Mouse (Mus musculus) hindbrain, embryonic 13.5 days (tissue): ENCODE data around the gene Rab25. TPM values are rescaled to one million over a fixed set of nuclear protein-coding genes. Genes with fewer than 3 reads are reported as not detected.
A peak's percentile ranks its signal among the peaks of the same experiment; 100 is the strongest.

Source experiments
- ATAC-seq: fragments of 200-750 bp; cut with Nextera tagmentation; 2 replicates; pipeline ENCODE4 v1.8.0; 2017; ENCODE audit warnings: moderate TSS enrichment; ENCODE audit not compliant: low FRiP score
- H3K27ac ChIP-seq: fragments of 300-500 bp; sonication (generic); 2 replicates; pipeline ENCODE4 v1.5.1; 2015; ENCODE audit warnings: inconsistent platforms, mild to moderate bottlenecking, moderate library complexity
- H3K27me3 ChIP-seq: fragments of 300-500 bp; sonication (generic); 2 replicates; pipeline ENCODE4 v1.6.1; 2015; ENCODE audit warnings: mild to moderate bottlenecking, inconsistent platforms
- H3K36me3 ChIP-seq: fragments of 300-500 bp; sonication (generic); 2 replicates; pipeline ENCODE4 v1.6.1; 2015; ENCODE audit warnings: mild to moderate bottlenecking, inconsistent platforms
- H3K4me1 ChIP-seq: fragments of 300-500 bp; sonication (generic); replicated peaks from 2 replicates; pipeline ENCODE4 v1.6.1; 2015; ENCODE audit warnings: inconsistent platforms
- H3K4me2 ChIP-seq: fragments of 300-500 bp; sonication (generic); 2 replicates; pipeline ENCODE4 v1.6.1; 2015; ENCODE audit warnings: inconsistent platforms, mild to moderate bottlenecking, moderate library complexity
- H3K4me3 ChIP-seq: fragments of 300-500 bp; sonication (generic); 2 replicates; pipeline ENCODE4 v1.5.1; 2015; ENCODE audit warnings: mild to moderate bottlenecking, inconsistent platforms
- H3K9ac ChIP-seq: fragments of 300-500 bp; sonication (generic); 2 replicates; pipeline ENCODE4 v1.6.1; 2015; ENCODE audit warnings: mild to moderate bottlenecking, inconsistent platforms
- H3K9me3 ChIP-seq: fragments of 300-500 bp; sonication (generic); 2 replicates; pipeline ENCODE4 v1.6.1; 2016; ENCODE audit warnings: inconsistent platforms
- WGBS: fragments of 180-500 bp; shearing (Covaris S2); methylation state at CpG from one replicate; pipeline ENCODE4 v1.1.7; 2015; 5-methylcytosine and 5-hydroxymethylcytosine counted together
- polyA plus RNA-seq: library from polyadenylated mRNA; unstranded; fragments of >200 nt; fragmentation: Nextera tagmentation; extraction: Ambion mirVana; gene quantifications from 2 replicates; pipeline ENCODE4 v1.2.1, GENCODE M21; 2015

Rab25 gene
- polyA plus RNA-seq, 1 experiment from 2014 or later, result not detected

GRCm38 (mm10) chr3:88503505-88503863 is 44.6 kb downstream of the Rab25 start:
- peak; percentile 38 for ATAC-seq
- 26% methylated on average over 4 of the region's 4 CpGs for WGBS
- H3K4me3 ChIP-seq, result peak overlapping the region; percentile 85
- H3K36me3 ChIP-seq, result no peaks in the 10 kb centered on the region
- peak overlapping the region; percentile 78; the same call in 1 of the 2 replicates for H3K27ac ChIP-seq
- H3K4me2 ChIP-seq, result peak overlapping the region; percentile 96
- peaks cover 32% of the 10 kb centered on the region for H3K4me1 ChIP-seq
- H3K9ac ChIP-seq, result peak overlapping the region; percentile 92; the same call in 1 of the 2 replicates
- peaks cover 31% of the 10 kb centered on the region for H3K27me3 ChIP-seq
- H3K9me3 ChIP-seq, result no peaks in the 10 kb centered on the region

GRCm38 (mm10) chr3:88502641-88503504 is 45.2 kb downstream of the Rab25 start:
- WGBS, result under 1% methylated on average over 55 of the region's 55 CpGs
- H3K36me3 ChIP-seq, result no peaks in the 10 kb centered on the region
- peak overlapping the region; percentile 96 for H3K4me2 ChIP-seq
- H3K4me3 ChIP-seq, result peak overlapping the region; percentile 85
- peaks cover 31% of the 10 kb centered on the region for H3K27me3 ChIP-seq
- peaks cover 32% of the 10 kb centered on the region for H3K4me1 ChIP-seq
- peak; percentile 92 for ATAC-seq
- no peaks in the 10 kb centered on the region for H3K9me3 ChIP-seq
- peak overlapping the region; percentile 78 for H3K27ac ChIP-seq
- H3K9ac ChIP-seq, result peak overlapping the region; percentile 92

GRCm38 (mm10) chr3:88502031-88502571 is 46.0 kb downstream of the Rab25 start:
- Histone ChIP-seq H3K9me3 (no peaks in the 10 kb centered on the region), H3K36me3 (no peaks in the 10 kb centered on the region), H3K4me3 (peak overlapping the region; percentile 85), H3K9ac (peak overlapping the region; percentile 92), H3K27ac (no peak overlapping the region), H3K4me2 (peak overlapping the region; percentile 96), H3K27me3 (peaks cover 31% of the 10 kb centered on the region), H3K4me1 (peaks cover 32% of the 10 kb centered on the region)
- WGBS, result 11% methylated on average over 11 of the region's 11 CpGs
- ATAC-seq, result no peak

DNA sequence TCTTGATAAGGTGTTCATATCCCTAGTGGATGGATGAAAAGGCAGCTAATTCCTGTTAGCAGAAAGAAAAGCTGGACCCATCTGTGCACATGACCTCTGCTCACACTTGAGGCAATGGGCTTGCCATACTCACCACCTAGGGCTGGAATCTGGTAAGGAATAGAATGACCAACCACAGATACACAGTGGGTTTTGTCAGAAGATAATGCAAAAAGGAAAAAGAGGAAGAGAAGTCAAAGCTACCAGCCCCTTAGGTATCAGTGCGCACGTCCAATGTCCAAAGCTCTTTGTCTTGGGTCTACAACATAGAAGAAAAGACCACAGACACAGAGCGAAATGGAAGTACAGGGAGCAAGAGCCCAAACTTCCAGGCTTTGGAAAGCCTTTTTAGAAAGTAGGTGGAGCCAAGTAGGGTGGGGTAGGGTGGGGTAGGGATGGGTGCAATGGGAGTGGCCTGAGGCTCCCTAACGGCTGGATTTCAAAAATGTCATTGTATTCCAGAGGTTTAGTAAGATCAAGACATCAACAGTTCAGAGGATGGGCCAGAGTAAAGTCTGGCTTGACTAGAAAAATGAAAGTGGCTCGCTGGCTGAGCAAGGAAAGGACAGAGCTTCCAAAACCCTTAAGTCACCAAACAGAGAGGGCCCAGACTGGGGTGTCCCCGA is 46.6 kb downstream of the Rab25 start:
- 62% methylated on average over 6 of the region's 6 CpGs for WGBS
- H3K36me3 ChIP-seq, result no peaks in the 10 kb centered on the region
- no peak for ATAC-seq
- peaks cover 32% of the 10 kb centered on the region for H3K4me1 ChIP-seq
- peaks cover 33% of the 10 kb centered on the region for H3K27me3 ChIP-seq
- H3K4me3 ChIP-seq, result peak overlapping the region; percentile 85
- H3K9ac ChIP-seq, result peak overlapping the region; percentile 92; the same call in 1 of the 2 replicates
- H3K4me2 ChIP-seq, result peak overlapping the region; percentile 96
- no peaks in the 10 kb centered on the region for H3K9me3 ChIP-seq
- H3K27ac ChIP-seq, result no peak overlapping the region

DNA sequence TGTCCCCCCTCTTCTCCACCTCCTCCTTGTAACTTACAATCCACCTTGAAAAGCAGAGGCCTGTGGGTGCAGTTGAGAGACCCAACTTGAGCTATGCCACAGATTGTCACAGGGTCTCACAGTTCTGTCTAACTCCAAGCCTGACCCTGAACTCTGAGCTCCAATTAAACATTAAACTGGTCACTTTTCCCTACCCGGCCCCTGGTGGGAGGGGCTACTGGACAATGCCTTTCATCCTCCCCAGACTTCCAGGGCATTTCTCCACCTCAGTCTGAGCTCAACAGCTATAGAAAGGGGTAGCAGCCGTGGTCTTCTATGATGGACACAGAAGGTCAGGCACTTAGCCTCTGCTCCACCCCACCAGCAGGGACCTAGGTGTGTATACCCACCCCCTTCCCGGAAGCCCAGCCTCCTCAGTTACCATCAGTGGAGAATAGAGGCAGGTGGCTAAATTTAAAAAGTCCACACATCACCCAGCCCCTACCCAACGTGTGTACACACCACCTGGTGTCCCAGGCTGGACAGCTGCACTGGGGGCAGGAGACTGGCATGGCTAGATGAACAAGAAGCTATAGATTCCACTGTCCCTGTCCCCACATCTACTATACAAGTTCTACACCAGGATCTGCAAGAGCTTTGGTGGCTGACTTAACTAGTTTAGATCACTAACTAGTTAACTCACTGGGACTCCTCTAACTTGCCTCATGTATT is 47.3 kb downstream of the Rab25 start:
- Histone ChIP-seq H3K36me3 (no peaks in the 10 kb centered on the region), H3K4me2 (peak overlapping the region; percentile 96; the same call in 1 of the 2 replicates)

DNA sequence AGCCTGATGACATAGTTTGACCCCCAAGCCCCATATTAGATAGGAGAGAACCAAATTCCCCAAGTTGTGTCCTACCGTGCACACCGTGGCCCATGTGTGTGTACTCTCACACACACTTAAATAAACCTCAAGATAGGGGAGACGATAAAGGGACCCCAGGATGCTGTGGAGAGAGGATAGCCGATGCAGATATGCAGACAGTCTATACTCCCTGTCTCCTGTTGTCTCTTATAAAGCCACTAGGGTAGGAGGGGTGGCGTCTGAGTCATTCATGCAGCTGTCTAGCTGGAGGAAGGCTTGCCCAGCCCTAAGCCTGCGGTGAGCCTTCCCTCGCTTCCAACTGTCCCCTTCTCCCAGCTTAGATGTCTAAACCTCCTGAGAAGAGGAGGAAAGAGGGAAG is 48.0 kb downstream of the Rab25 start:
- Histone ChIP-seq H3K4me1 (peaks cover 38% of the 10 kb centered on the region), H3K4me2 (no peak overlapping the region), H3K4me3 (no peak overlapping the region), H3K36me3 (no peaks in the 10 kb centered on the region), H3K27ac (no peak overlapping the region), H3K9me3 (no peaks in the 10 kb centered on the region), H3K9ac (no peak overlapping the region), H3K27me3 (peaks cover 33% of the 10 kb centered on the region)
- ATAC-seq, result no peak
- 86% methylated on average over 7 of the region's 7 CpGs for WGBS

More for the DNA sequence above, 47.3 kb downstream of the Rab25 start:
- H3K9ac ChIP-seq, result no peak overlapping the region
- no peak for ATAC-seq
- WGBS, result 46% methylated on average over 4 of the region's 4 CpGs
- peaks cover 32% of the 10 kb centered on the region for H3K4me1 ChIP-seq
- H3K9me3 ChIP-seq, result no peaks in the 10 kb centered on the region
- H3K27ac ChIP-seq, result no peak overlapping the region
- no peak overlapping the region for H3K4me3 ChIP-seq
- H3K27me3 ChIP-seq, result peaks cover 33% of the 10 kb centered on the region

DNA sequence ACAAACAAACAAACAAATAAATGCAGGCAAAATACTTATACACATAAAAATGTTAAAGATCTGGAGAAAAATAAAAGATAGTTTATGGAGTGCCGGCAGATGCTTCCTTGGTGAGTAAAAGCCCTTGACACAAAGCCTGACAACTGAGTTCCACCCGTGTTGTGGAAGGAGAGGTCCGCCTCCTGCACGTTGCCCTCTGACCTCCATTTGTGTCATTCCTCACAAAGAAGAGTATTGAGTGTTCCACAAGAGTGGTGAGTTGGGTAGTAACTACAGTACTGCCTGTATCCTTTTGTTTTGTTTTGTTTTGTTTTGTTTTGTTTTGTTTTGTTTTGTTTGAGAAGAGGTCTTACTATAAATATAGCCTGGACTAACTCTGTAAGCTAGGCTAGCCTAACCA is 48.5 kb downstream of the Rab25 start:
- Histone ChIP-seq H3K9ac (no peak overlapping the region), H3K27me3 (peaks cover 30% of the 10 kb centered on the region), H3K27ac (no peak overlapping the region), H3K36me3 (no peaks in the 10 kb centered on the region), H3K4me3 (no peak overlapping the region), H3K9me3 (no peaks in the 10 kb centered on the region), H3K4me2 (no peak overlapping the region), H3K4me1 (peaks cover 42% of the 10 kb centered on the region)
- 64% methylated on average over 4 of the region's 4 CpGs for WGBS
- ATAC-seq, result no peak

DNA sequence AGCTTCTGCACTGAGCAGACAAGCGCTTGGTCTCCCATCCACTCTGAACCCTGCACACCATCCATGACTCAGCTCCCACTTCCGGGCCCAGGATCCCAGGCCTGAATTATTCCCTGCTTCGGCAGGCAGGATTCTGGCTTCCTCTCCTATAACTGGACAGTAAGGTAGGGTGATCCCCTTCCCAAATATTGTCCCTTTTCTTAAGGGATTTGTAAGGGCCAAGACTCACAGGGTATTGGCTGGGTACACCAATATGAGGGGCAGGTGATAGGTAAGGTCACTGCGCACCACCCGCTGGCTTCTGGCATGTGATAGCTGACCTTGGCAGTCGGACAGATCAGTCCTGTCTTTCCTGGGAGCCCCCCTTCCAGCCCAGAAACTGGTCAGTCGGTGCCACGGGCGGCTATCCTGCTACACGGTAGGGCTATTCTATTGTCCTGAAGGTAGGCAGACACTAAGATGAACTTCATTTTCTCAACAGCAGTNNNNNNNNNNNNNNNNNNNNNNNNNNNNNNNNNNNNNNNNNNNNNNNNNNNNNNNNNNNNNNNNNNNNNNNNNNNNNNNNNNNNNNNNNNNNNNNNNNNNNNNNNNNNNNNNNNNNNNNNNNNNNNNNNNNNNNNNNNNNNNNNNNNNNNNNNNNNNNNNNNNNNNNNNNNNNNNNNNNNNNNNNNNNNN is 52.2 kb downstream of the Rab25 start:
- no peak overlapping the region for H3K4me3 ChIP-seq
- H3K9me3 ChIP-seq, result no peaks in the 10 kb centered on the region
- peaks cover 10% of the 10 kb centered on the region; the same call in 1 of the 2 replicates for H3K27me3 ChIP-seq
- ATAC-seq, result no peak
- peaks cover 32% of the 10 kb centered on the region for H3K4me1 ChIP-seq
- H3K4me2 ChIP-seq, result no peak overlapping the region
- no peaks in the 10 kb centered on the region for H3K36me3 ChIP-seq
- 85% methylated on average over 10 of the region's 10 CpGs for WGBS
- no peak overlapping the region for H3K27ac ChIP-seq
- no peak overlapping the region for H3K9ac ChIP-seq

- Histone ChIP-seq H3K36me3 (no peaks in the 10 kb centered on the region), H3K9me3 (no peaks in the 10 kb centered on the region), H3K27me3 (peaks cover 10% of the 10 kb centered on the region), H3K9ac (no peak overlapping the region), H3K4me3 (no peak overlapping the region), H3K4me1 (peaks cover 29% of the 10 kb centered on the region), H3K27ac (peak overlapping the region; percentile 60), H3K4me2 (no peak overlapping the region)
- no peak for ATAC-seq
- WGBS, result 75% methylated on average over 9 of the region's 9 CpGs
Measured at GRCm38 (mm10) chr3:88494836-88495628, 53.1 kb downstream of the Rab25 start.

DNA sequence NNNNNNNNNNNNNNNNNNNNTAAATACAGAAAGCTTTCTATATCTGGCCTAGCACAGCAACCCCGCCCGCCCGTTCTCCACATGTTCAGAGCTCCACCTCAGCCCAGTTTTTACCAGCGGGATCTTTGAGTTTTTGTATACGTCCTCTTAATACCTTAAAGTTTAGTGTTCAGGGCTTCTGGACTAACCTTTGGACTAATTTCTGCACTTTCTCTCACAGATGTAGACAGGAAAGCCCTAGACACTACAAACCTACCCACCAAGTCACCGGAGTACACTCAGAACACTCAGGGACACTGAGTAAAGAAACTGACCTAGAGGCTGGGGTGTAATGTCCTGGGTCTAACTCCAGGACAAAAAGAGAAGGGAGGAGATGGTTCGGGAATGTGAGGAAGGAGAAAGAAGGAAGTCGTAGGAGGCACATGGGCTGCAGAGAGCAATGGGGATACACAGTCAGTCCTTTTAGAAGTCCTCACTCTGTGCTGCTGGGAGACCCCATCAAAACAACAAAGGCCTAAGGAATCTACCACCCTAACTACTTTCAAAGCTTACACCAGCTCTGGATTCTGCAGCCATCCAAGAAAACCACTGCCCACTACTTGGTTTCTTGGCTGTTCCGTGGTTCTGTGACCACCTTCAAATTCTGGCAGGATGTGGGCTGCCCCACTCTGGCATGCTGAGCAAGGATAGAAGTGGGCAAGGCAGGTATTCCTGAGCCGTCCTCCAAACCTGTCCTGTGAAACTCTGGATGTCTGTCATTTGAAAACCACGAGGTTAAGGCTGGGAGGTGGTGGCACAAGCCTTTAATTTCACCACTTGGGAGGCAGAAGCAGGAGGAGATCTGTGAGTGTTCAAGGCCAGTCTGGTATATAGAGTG is 54.2 kb downstream of the Rab25 start:
- no peak overlapping the region for H3K4me2 ChIP-seq

More for the DNA sequence above, 54.2 kb downstream of the Rab25 start:
- H3K9me3 ChIP-seq, result no peaks in the 10 kb centered on the region
- H3K4me1 ChIP-seq, result peaks cover 29% of the 10 kb centered on the region
- no peaks in the 10 kb centered on the region for H3K36me3 ChIP-seq
- WGBS, result 75% methylated on average over 11 of the region's 11 CpGs
- no peak overlapping the region for H3K27ac ChIP-seq
- H3K9ac ChIP-seq, result no peak overlapping the region
- no peak overlapping the region for H3K4me3 ChIP-seq
- peaks cover 10% of the 10 kb centered on the region for H3K27me3 ChIP-seq
- ATAC-seq, result no peak
